Mouse (Mus musculus) megakaryocyte, embryonic 14.5 days (primary cell): ENCODE results near the gene Fbrs.

Experiments used
- FLI1 ChIP-seq: IDR thresholded peaks from 2 replicates; pipeline ENCODE4 v1.6.1; 2012; ENCODE audit warnings: low read length, inconsistent platforms, mixed read lengths
- GATA1 ChIP-seq: IDR thresholded peaks from 3 replicates; pipeline ENCODE4 v1.6.1; 2012; ENCODE audit warnings: mixed read lengths, low read length, inconsistent platforms, borderline replicate concordance

DNA sequence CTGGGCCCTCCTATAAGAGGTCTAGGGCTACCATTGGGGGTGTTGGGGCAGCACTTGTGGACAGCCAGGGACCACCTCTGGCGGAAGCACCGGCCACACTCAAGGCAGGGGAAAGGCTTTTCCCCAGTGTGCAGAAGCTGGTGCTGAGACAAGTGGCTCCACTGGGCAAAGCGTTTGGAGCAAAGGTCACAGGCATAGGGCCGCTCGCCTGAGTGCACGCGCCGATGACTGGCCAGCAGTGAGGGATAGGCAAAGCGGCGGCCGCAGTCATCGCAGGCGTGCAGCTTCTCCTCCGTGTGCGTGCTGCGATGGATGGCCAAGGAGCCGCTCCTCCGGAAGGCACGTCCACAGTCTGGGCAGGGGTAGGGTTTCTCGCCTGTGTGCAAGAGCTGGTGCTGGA, 35.0 kb upstream of the Fbrs start:
- no peak for TF ChIP-seq GATA1
- TF ChIP-seq FLI1: no peak
